Mouse (Mus musculus): ENCODE measurements around the gene Mbnl2. TPM values are rescaled to one million over a fixed set of nuclear protein-coding genes. Genes with fewer than 3 reads are reported as not detected.

Gene Mbnl2
- polyA plus RNA-seq, 1 experiment from 2014 or later = 21.8 TPM

DNA sequence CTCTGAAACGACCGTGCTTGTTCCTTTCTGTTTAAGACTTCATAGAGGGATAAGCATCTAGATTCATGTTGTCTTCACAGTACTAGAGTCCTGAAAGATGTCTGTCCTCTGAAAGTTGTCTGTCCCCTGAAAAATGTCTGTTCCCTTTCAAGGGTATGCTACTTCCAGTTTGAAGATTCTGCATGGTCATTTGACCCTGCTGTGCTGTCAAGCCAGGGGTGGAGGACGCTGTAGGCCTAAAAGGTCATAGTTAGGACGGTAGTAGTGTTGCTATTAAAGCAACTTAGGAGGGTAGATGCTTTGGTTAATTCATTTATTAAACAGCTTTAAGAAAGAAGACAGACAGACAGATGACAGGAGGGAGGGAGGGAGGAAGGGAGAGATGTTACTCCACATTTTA lies 24.7 kb downstream of the Mbnl2 start:
- Histone ChIP-seq H3K9me3 (replicated peaks; ENCODE audit: control insufficient read depth, low read length, poor library complexity, severe bottlenecking) (no peaks in the 10 kb centered on the region), H3K4me2 (ENCODE audit: low read length) (no peak overlapping the region), H3K27ac (ENCODE audit: low read length) (no peak overlapping the region), H3K4me1 (ENCODE audit: control insufficient read depth, insufficient read depth, low read length) (peaks cover 5% of the 10 kb centered on the region; the same call in 1 of the 2 replicates), H3K4me3 (ENCODE audit: low read depth, low read length) (no peak overlapping the region), H3K36me3 (ENCODE audit: control insufficient read depth, insufficient read depth, low read length) (no peaks in the 10 kb centered on the region), H3K27me3 (ENCODE audit: control insufficient read depth, insufficient read depth, low read depth, low read length) (no peaks in the 10 kb centered on the region), H3K9ac (ENCODE audit: low read depth, low read length) (no peak overlapping the region)
- ATAC-seq = no peak
- 75% methylated on average over 4 of the region's 4 CpGs for WGBS

- H3K9ac ChIP-seq (ENCODE audit: low read depth, low read length) = no peak overlapping the region
- H3K4me3 ChIP-seq (ENCODE audit: low read depth, low read length) = no peak overlapping the region
- no peak overlapping the region for H3K27ac ChIP-seq (ENCODE audit: low read length)
- no peak overlapping the region for H3K4me2 ChIP-seq (ENCODE audit: low read length)
- H3K36me3 ChIP-seq (ENCODE audit: control insufficient read depth, insufficient read depth, low read length) = no peaks in the 10 kb centered on the region
- no peak for ATAC-seq
- WGBS = 92% methylated on average over 4 of the region's 4 CpGs
- H3K27me3 ChIP-seq (ENCODE audit: control insufficient read depth, insufficient read depth, low read depth, low read length) = no peaks in the 10 kb centered on the region
- peaks cover 5% of the 10 kb centered on the region; the same call in 1 of the 2 replicates for H3K4me1 ChIP-seq (ENCODE audit: control insufficient read depth, insufficient read depth, low read length)
- no peaks in the 10 kb centered on the region for H3K9me3 ChIP-seq (replicated peaks; ENCODE audit: control insufficient read depth, low read length, poor library complexity, severe bottlenecking)
Measured at GRCm38 (mm10) chr14:120300814-120301213, 25.3 kb downstream of the Mbnl2 start.

GRCm38 (mm10) chr14:120302913-120303548 lies 27.6 kb downstream of the Mbnl2 start:
- H3K4me2 ChIP-seq (ENCODE audit: low read length) = no peak overlapping the region
- no peak for ATAC-seq

GRCm38 (mm10) chr14:120306229-120306628 lies 30.8 kb downstream of the Mbnl2 start:
- ATAC-seq = no peak
- Histone ChIP-seq H3K36me3 (ENCODE audit: control insufficient read depth, insufficient read depth, low read length) (no peaks in the 10 kb centered on the region), H3K4me3 (ENCODE audit: low read depth, low read length) (no peak overlapping the region), H3K4me2 (ENCODE audit: low read length) (no peak overlapping the region), H3K27me3 (ENCODE audit: control insufficient read depth, insufficient read depth, low read depth, low read length) (no peaks in the 10 kb centered on the region), H3K27ac (ENCODE audit: low read length) (no peak overlapping the region), H3K4me1 (ENCODE audit: control insufficient read depth, insufficient read depth, low read length) (peaks cover 13% of the 10 kb centered on the region; the same call in 1 of the 2 replicates), H3K9ac (ENCODE audit: low read depth, low read length) (no peak overlapping the region), H3K9me3 (replicated peaks; ENCODE audit: control insufficient read depth, low read length, poor library complexity, severe bottlenecking) (no peaks in the 10 kb centered on the region)
- 85% methylated on average over 11 of the region's 11 CpGs for WGBS

More at GRCm38 (mm10) chr14:120302913-120303548, 27.6 kb downstream of the Mbnl2 start:
- Histone ChIP-seq H3K9me3 (replicated peaks; ENCODE audit: control insufficient read depth, low read length, poor library complexity, severe bottlenecking) (no peaks in the 10 kb centered on the region), H3K9ac (ENCODE audit: low read depth, low read length) (no peak overlapping the region), H3K4me3 (ENCODE audit: low read depth, low read length) (no peak overlapping the region), H3K27me3 (ENCODE audit: control insufficient read depth, insufficient read depth, low read depth, low read length) (no peaks in the 10 kb centered on the region), H3K36me3 (ENCODE audit: control insufficient read depth, insufficient read depth, low read length) (no peaks in the 10 kb centered on the region), H3K27ac (ENCODE audit: low read length) (no peak overlapping the region), H3K4me1 (ENCODE audit: control insufficient read depth, insufficient read depth, low read length) (0 out of 2 replicates have a peak, but pooled peaks cover 4% of the 10 kb centered on the region)
- WGBS = 26% methylated on average over 6 of the region's 6 CpGs

GRCm38 (mm10) chr14:120307356-120307755 lies 31.9 kb downstream of the Mbnl2 start:
- WGBS = 55% methylated on average over 3 of the region's 3 CpGs
- Histone ChIP-seq H3K27ac (ENCODE audit: low read length) (no peak overlapping the region), H3K27me3 (ENCODE audit: control insufficient read depth, insufficient read depth, low read depth, low read length) (no peaks in the 10 kb centered on the region), H3K36me3 (ENCODE audit: control insufficient read depth, insufficient read depth, low read length) (no peaks in the 10 kb centered on the region), H3K9me3 (replicated peaks; ENCODE audit: control insufficient read depth, low read length, poor library complexity, severe bottlenecking) (no peaks in the 10 kb centered on the region), H3K9ac (ENCODE audit: low read depth, low read length) (no peak overlapping the region), H3K4me3 (ENCODE audit: low read depth, low read length) (no peak overlapping the region), H3K4me2 (ENCODE audit: low read length) (no peak overlapping the region), H3K4me1 (ENCODE audit: control insufficient read depth, insufficient read depth, low read length) (peaks cover 17% of the 10 kb centered on the region; the same call in 1 of the 2 replicates)
- no peak for ATAC-seq

GRCm38 (mm10) chr14:120307963-120308362 lies 32.5 kb downstream of the Mbnl2 start:
- Histone ChIP-seq H3K9ac (ENCODE audit: low read depth, low read length) (no peak overlapping the region), H3K4me3 (ENCODE audit: low read depth, low read length) (no peak overlapping the region), H3K36me3 (ENCODE audit: control insufficient read depth, insufficient read depth, low read length) (no peaks in the 10 kb centered on the region), H3K4me2 (ENCODE audit: low read length) (no peak overlapping the region), H3K27me3 (ENCODE audit: control insufficient read depth, insufficient read depth, low read depth, low read length) (no peaks in the 10 kb centered on the region), H3K9me3 (replicated peaks; ENCODE audit: control insufficient read depth, low read length, poor library complexity, severe bottlenecking) (no peaks in the 10 kb centered on the region), H3K4me1 (ENCODE audit: control insufficient read depth, insufficient read depth, low read length) (peaks cover 17% of the 10 kb centered on the region; the same call in 1 of the 2 replicates), H3K27ac (ENCODE audit: low read length) (no peak overlapping the region)
- no peak for ATAC-seq
- 70% methylated on average over 4 of the region's 4 CpGs for WGBS

GRCm38 (mm10) chr14:120309691-120310090 lies 34.2 kb downstream of the Mbnl2 start:
- no peak overlapping the region for H3K4me3 ChIP-seq (ENCODE audit: low read depth, low read length)
- no peak overlapping the region for H3K27ac ChIP-seq (ENCODE audit: low read length)
- H3K9ac ChIP-seq (ENCODE audit: low read depth, low read length) = no peak overlapping the region
- WGBS = 79% methylated on average over 6 of the region's 6 CpGs
- no peak overlapping the region for H3K4me2 ChIP-seq (ENCODE audit: low read length)
- H3K36me3 ChIP-seq (ENCODE audit: control insufficient read depth, insufficient read depth, low read length) = no peaks in the 10 kb centered on the region
- ATAC-seq = peak; percentile 30; the same call in 1 of the 2 replicates
- H3K4me1 ChIP-seq (ENCODE audit: control insufficient read depth, insufficient read depth, low read length) = peaks cover 17% of the 10 kb centered on the region; the same call in 1 of the 2 replicates
- H3K27me3 ChIP-seq (ENCODE audit: control insufficient read depth, insufficient read depth, low read depth, low read length) = no peaks in the 10 kb centered on the region
- no peaks in the 10 kb centered on the region for H3K9me3 ChIP-seq (replicated peaks; ENCODE audit: control insufficient read depth, low read length, poor library complexity, severe bottlenecking)

DNA sequence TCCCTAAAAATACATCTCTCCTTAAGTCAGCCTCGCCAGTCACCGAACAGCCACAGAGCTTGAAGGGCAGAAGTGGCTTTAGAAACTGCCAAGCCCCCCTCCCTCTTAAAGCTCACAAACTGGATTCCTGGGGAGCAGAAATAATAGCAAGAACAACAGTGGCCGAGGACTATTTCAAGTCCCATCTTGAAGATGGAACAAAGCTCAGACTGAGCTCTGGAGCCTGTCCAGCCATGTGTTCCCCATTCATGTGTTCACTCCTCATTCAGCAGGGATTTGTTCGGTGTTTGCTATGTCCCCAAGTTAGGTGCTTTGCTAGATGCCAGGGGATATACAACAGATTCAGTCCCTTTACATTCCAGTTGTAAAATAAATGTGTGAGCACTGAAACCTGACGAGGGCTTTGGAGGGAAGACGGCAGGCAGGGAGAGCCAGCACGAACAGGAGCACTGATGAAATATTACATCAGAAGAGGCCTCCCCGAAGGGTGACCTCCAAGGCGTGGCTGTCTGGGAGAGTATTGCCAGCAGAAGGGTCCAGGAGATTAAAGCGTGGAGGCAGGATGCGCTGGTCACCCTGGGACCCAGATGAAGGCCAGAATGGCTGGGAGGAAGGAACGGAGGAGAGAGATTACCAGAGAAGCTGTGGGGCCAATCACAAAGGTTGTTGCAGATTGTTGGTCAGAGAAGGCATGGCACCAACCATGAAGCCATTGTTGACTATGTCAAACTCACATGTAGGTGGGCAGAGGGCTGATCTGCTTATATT lies 36.0 kb downstream of the Mbnl2 start:
- H3K27me3 ChIP-seq (ENCODE audit: control insufficient read depth, insufficient read depth, low read depth, low read length) = no peaks in the 10 kb centered on the region
- H3K4me3 ChIP-seq (ENCODE audit: low read depth, low read length) = no peak overlapping the region
- 44% methylated on average over 12 of the region's 12 CpGs for WGBS
- peaks cover 17% of the 10 kb centered on the region; the same call in 1 of the 2 replicates for H3K4me1 ChIP-seq (ENCODE audit: control insufficient read depth, insufficient read depth, low read length)
- no peak overlapping the region for H3K4me2 ChIP-seq (ENCODE audit: low read length)
- no peak for ATAC-seq
- no peak overlapping the region for H3K27ac ChIP-seq (ENCODE audit: low read length)
- H3K9ac ChIP-seq (ENCODE audit: low read depth, low read length) = no peak overlapping the region
- no peaks in the 10 kb centered on the region for H3K36me3 ChIP-seq (ENCODE audit: control insufficient read depth, insufficient read depth, low read length)
- H3K9me3 ChIP-seq (replicated peaks; ENCODE audit: control insufficient read depth, low read length, poor library complexity, severe bottlenecking) = no peaks in the 10 kb centered on the region
